Mouse (Mus musculus) kidney, postnatal 0 days (tissue): ENCODE results near the gene Tmem33. TPM values are rescaled to one million over a fixed set of nuclear protein-coding genes. Genes with fewer than 3 reads are reported as not detected.

Experiments
- ATAC-seq: fragments of 200-750 bp; cut with Nextera tagmentation; replicated peaks from 2 replicates; pipeline ENCODE4 v1.8.0; 2017; ENCODE audit warnings: low read depth, moderate number of reproducible peaks, moderate TSS enrichment, moderate library complexity; ENCODE audit not compliant: low FRiP score
- DNase-seq: peaks from one replicate; pipeline ENCODE4 v3.0.0-alpha.2; 2016; ENCODE audit warnings: low spot score
- H3K27ac ChIP-seq: fragments of 300-500 bp; sonication (generic); 2 replicates; pipeline ENCODE4 v1.5.1; 2014; ENCODE audit warnings: mild to moderate bottlenecking
- H3K27me3 ChIP-seq: fragments of 300-500 bp; sonication (generic); 2 replicates; pipeline ENCODE4 v1.6.1; 2014; ENCODE audit warnings: low read length, mixed read lengths; ENCODE audit not compliant: insufficient read depth
- H3K36me3 ChIP-seq: fragments of 300-500 bp; sonication (generic); 2 replicates; pipeline ENCODE4 v1.6.1; 2014; ENCODE audit warnings: low read length, mixed read lengths; ENCODE audit not compliant: insufficient read depth
- H3K4me1 ChIP-seq: fragments of 300-500 bp; sonication (generic); replicated peaks from 2 replicates; pipeline ENCODE4 v1.6.1; 2014; ENCODE audit warnings: antibody characterized with exemption, low read length, mixed read lengths; ENCODE audit not compliant: insufficient read depth
- H3K4me2 ChIP-seq: fragments of 300-500 bp; sonication (generic); 2 replicates; pipeline ENCODE4 v1.6.1; 2014; ENCODE audit warnings: mild to moderate bottlenecking, low read length, moderate library complexity, mixed read lengths
- H3K4me3 ChIP-seq: fragments of 300-500 bp; sonication (generic); replicated peaks from 2 replicates; pipeline ENCODE4 v1.5.1; 2014; ENCODE audit warnings: low read depth, low read length
- H3K9ac ChIP-seq: fragments of 300-500 bp; sonication (generic); 2 replicates; pipeline ENCODE4 v1.6.1; 2014; ENCODE audit warnings: low read depth, low read length
- H3K9me3 ChIP-seq: fragments of 300-500 bp; sonication (generic); replicated peaks from 2 replicates; pipeline ENCODE4 v1.6.1; 2016; ENCODE audit warnings: low read length, inconsistent platforms, mixed read lengths
- CTCF ChIP-seq: IDR thresholded peaks from 2 replicates; pipeline ENCODE4 v1.5.1; 2016; ENCODE audit warnings: antibody characterized with exemption, low read depth, mild to moderate bottlenecking, moderate library complexity
- WGBS: fragments of 180-500 bp; shearing (Covaris S2); extraction: QIAGEN DNeasy Blood & Tissue Kit; methylation state at CpG from one replicate; pipeline ENCODE4 v1.1.7; 2014; 5-methylcytosine and 5-hydroxymethylcytosine counted together
- polyA plus RNA-seq: library from polyadenylated mRNA; unstranded; fragments of >200 nt; fragmentation: Nextera tagmentation; extraction: Ambion mirVana; gene quantifications from 2 replicates; pipeline ENCODE4 v1.2.1, GENCODE M21; 2015

Gene Tmem33
- polyA plus RNA-seq, 1 experiment from 2014 or later, result 121 TPM

DNA sequence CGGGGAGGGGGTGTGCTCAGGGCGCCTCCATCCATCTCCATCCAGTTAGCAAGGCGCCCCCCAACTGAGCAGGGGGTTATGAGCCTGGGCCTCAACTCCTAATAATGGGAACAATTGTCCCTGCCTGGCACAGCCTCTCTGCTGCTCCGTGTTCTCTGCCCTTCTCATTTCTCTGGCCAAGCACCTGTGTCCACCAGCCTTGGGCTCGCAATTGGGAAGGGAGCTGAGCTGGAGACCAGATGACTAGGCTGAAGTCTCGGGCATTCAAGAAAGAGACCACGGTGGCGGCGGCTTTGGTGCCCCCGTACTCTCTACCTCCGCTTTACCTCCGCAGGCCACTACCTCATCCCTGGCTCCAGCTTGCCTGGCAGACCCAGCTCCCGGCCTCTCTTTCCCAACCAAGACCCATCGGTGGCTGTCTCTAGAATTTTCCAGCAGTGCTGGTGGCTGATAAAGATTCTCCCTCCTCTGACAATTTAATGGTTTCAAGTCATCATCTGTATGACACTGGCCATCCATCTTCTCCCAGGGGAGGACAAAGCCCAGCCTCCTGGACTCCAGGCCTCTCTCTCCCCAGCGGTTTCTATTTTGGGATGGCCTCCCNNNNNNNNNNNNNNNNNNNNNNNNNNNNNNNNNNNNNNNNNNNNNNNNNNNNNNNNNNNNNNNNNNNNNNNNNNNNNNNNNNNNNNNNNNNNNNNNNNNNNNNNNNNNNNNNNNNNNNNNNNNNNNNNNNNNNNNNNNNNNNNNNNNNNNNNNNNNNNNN lies 32.5 kb upstream of the Tmem33 start:
- peaks cover 7% of the 10 kb centered on the region; the same call in 1 of the 2 replicates for H3K4me1 ChIP-seq
- H3K4me3 ChIP-seq, result no peak overlapping the region
- 0 out of 2 replicates have a peak, but pooled peaks have one; percentile 38 for ATAC-seq
- 4% methylated on average over 15 of the region's 15 CpGs for WGBS
- DNase-seq, result no peak
- H3K36me3 ChIP-seq, result no peaks in the 10 kb centered on the region
- H3K4me2 ChIP-seq, result no peak overlapping the region
- H3K9ac ChIP-seq, result no peak overlapping the region
- H3K27me3 ChIP-seq, result peaks cover 85% of the 10 kb centered on the region
- H3K9me3 ChIP-seq, result peaks cover 12% of the 10 kb centered on the region
- no peak for TF ChIP-seq CTCF
- H3K27ac ChIP-seq, result no peak overlapping the region

- Histone ChIP-seq H3K9ac (no peak overlapping the region), H3K36me3 (no peaks in the 10 kb centered on the region), H3K4me3 (no peak overlapping the region), H3K4me2 (no peak overlapping the region), H3K9me3 (no peaks in the 10 kb centered on the region), H3K4me1 (peaks cover 7% of the 10 kb centered on the region; the same call in 1 of the 2 replicates), H3K27me3 (peaks cover 31% of the 10 kb centered on the region), H3K27ac (no peak overlapping the region)
- 48% methylated on average over 4 of the region's 4 CpGs for WGBS
- no peak for DNase-seq
- no peak for ATAC-seq
- no peak for TF ChIP-seq CTCF
These were observed 25.7 kb upstream of the Tmem33 start for GRCm38 (mm10) chr5:67234682-67235081.

DNA sequence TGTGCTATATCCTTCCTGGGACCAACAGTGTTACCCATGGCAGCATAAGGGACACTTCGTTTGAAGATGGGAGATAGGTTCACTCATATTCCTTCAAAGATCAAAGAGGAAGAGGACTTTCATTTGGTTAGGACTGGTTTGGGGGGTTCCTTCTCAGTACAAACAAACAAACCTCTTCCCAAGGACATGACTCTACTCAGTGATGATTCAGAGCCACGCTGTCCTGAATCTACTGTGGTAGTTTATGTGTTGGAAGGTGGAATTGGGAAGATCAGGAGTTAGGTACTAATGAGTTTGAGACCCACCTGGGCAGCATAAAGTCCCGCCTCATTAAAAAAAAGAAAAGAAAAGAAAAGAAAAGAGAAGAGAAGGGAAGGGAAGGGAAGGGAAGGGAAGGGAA lies 24.9 kb upstream of the Tmem33 start:
- no peaks in the 10 kb centered on the region for H3K9me3 ChIP-seq
- H3K9ac ChIP-seq, result no peak overlapping the region
- H3K27me3 ChIP-seq, result peaks cover 30% of the 10 kb centered on the region
- no peak overlapping the region for H3K4me2 ChIP-seq
- no peaks in the 10 kb centered on the region for H3K36me3 ChIP-seq
- H3K27ac ChIP-seq, result no peak overlapping the region
- H3K4me1 ChIP-seq, result peaks cover 5% of the 10 kb centered on the region; the same call in 1 of the 2 replicates
- WGBS, result 56% methylated on average over 3 of the region's 3 CpGs
- H3K4me3 ChIP-seq, result no peak overlapping the region
- no peak for TF ChIP-seq CTCF
- no peak for ATAC-seq
- no peak for DNase-seq

DNA sequence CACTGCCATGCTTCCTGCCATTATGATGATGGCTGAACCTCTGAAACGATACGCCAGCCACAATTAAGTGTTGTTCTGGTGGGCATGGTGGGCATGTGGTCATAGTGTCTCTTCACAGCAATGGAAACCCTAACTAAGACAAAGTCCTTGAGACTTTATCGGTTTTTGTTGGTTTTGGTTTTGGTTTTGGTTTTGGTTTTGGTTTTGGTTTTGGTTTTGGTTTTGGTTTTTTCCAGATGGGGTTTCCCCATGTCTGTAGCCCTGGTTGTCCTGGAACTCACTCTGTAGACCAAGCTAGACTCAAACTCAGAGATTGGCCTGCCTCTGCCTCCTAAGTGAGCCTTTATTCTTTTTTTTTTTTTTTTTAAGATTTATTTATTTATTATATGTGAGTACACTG lies 23.8 kb upstream of the Tmem33 start:
- H3K9ac ChIP-seq, result no peak overlapping the region
- ATAC-seq, result no peak
- WGBS, result 94% methylated on average over 3 of the region's 3 CpGs
- H3K4me3 ChIP-seq, result no peak overlapping the region
- no peak overlapping the region for H3K4me2 ChIP-seq
- no peaks in the 10 kb centered on the region for H3K36me3 ChIP-seq
- H3K27me3 ChIP-seq, result peaks cover 21% of the 10 kb centered on the region
- DNase-seq, result no peak
- H3K27ac ChIP-seq, result no peak overlapping the region
- H3K4me1 ChIP-seq, result no peaks in the 10 kb centered on the region
- TF ChIP-seq CTCF, result no peak
- no peaks in the 10 kb centered on the region for H3K9me3 ChIP-seq

GRCm38 (mm10) chr5:67238303-67238702 lies 22.1 kb upstream of the Tmem33 start:
- WGBS, result 3% methylated on average over 1 of the region's 1 CpGs
- peak; percentile 50 for DNase-seq
- H3K27me3 ChIP-seq, result peaks cover 8% of the 10 kb centered on the region

GRCm38 (mm10) chr5:67241713-67242112 lies 18.7 kb upstream of the Tmem33 start:
- Histone ChIP-seq H3K4me2 (no peak overlapping the region), H3K4me1 (no peaks in the 10 kb centered on the region), H3K9me3 (no peaks in the 10 kb centered on the region), H3K27ac (no peak overlapping the region), H3K36me3 (no peaks in the 10 kb centered on the region), H3K4me3 (no peak overlapping the region), H3K27me3 (no peaks in the 10 kb centered on the region), H3K9ac (no peak overlapping the region)
- DNase-seq (no peak), ATAC-seq (no peak)
- no peak for TF ChIP-seq CTCF
- WGBS, result 85% methylated on average over 6 of the region's 6 CpGs

More at GRCm38 (mm10) chr5:67238303-67238702, 22.1 kb upstream of the Tmem33 start:
- Histone ChIP-seq H3K9ac (no peak overlapping the region), H3K4me1 (no peaks in the 10 kb centered on the region), H3K4me2 (no peak overlapping the region), H3K36me3 (no peaks in the 10 kb centered on the region), H3K4me3 (no peak overlapping the region), H3K9me3 (no peaks in the 10 kb centered on the region), H3K27ac (no peak overlapping the region)
- TF ChIP-seq CTCF, result peak; percentile 69
- ATAC-seq, result no peak
